In the genomic region with DNA sequence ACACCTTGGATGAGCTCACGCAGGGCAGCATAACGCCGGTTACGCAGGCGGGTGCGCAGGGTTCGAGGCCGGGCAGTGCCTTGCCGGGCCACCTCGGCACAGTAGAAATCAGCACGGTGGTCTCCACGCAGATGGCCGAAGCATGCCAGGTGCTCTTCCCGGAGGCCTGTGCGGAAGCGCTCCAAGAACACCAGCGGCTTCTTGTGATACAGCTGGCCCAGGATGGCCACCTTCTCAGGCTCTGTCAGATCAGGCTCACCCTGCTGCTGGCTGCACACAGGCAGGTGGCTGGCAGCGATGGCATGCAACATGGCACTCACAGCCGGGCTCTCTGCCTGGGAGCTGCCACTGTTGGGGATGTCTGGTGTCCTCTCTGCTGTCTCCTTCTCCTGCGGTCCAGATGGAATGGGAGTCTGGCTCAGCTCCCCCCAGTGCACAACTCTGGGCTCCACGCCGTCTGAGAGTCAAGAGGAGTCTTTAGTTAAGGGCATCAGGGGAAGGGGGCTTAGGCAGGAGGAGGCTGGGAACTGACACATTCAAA, we compare ENCODE assay signal across 14 mouse cellular contexts.
"Had no signal": no experiment of that assay in that cellular context is flagged by ENCODE, and none has a peak within 500 bp of the region (broad histone marks: within the 10 kb centered on the region; RNA-seq: fewer than 3 reads in every experiment).

No protein-coding gene starts in this region.

- H3K4me3 ChIP-seq: midbrain, embryonic 10.5 days; midbrain, embryonic 12.5 days; neural tube, embryonic 12.5 days; stomach, embryonic 15.5 days had no signal

- H3K4me2 ChIP-seq: lung, embryonic 14.5 days; midbrain, embryonic 12.5 days; neural tube, embryonic 12.5 days; stomach, embryonic 15.5 days had no signal

- H3K27me3 ChIP-seq: midbrain, embryonic 12.5 days; neural tube, embryonic 12.5 days; stomach, embryonic 15.5 days had no signal

- DNase-seq: lung, adult 18-20 months; lung, embryonic 14.5 days; lung, postnatal 10 days; lung, postnatal 4 days; midbrain, embryonic 14.5 days; right cerebral cortex, postnatal 14 days; thymus, adult 2 months; thymus, postnatal 25 days; thymus, postnatal 4 days had no signal

- H3K27ac ChIP-seq: midbrain, embryonic 10.5 days; midbrain, embryonic 12.5 days; neural tube, embryonic 12.5 days; stomach, embryonic 15.5 days; stomach, postnatal 0 days had no signal
